Mouse (Mus musculus): ENCODE results near the gene Tysnd1.

DNA sequence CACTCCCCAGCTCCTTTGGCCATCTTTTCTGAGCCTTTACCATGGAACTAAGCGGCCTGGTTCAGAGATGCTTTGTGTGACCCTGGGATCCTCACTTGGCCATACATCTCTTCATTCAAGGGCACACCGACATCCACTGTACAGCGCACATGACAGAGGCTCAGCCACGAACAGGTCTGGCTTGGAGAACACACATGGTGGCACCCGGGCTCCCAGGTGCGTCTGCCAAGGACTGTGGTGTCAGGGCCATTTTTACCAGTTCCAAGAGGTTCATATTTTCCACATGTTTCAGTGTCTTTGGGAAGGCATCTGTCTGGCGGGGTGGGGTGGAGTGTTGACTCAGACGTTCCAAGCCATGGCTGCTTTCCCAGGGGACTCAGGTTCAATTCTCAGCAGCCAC lies 47.0 kb downstream of the Tysnd1 start:
- TF ChIP-seq CTCF (IDR thresholded peaks at IDR 0.05; ENCODE audit: extremely low read depth, insufficient read depth, low read length) (no peak), POLR2A (IDR thresholded peaks at IDR 0.05; ENCODE audit: extremely low read depth, insufficient read depth, low read length) (no peak)
